Mouse (Mus musculus): ENCODE results near the gene Gm6526. TPM values are rescaled to one million over a fixed set of nuclear protein-coding genes. Genes with fewer than 3 reads are reported as not detected.
"Not testable (repeated sequence)": the region's sequence is repeated elsewhere in the genome, so short reads cannot be mapped to it uniquely, and the experiment has no call there.

Gm6526 gene
- not detected for total RNA-seq (2021)
- long read RNA-seq, result 0 reads

DNA sequence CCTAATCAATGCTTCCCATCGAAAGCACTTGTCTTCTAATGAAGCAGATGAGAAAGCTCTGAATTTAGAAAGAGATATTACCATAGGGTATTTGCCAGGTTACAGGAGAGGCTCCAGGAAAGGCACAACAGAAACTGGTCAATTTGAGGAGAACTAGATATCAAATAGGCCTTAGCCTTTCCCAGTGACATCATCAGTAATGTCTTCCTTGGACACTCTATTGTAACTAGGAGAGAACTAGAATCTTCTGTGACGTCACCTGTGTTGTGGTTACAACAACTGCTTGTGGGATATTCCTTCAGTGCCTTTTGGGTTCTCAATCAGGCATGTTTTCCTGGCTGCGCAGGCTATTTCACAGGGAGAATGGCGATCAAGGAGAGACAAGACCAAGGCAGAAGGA is at the start of gene Gm6526:
Gm6526 (plus strand) TSS at position 301 of the 400 bp plus-strand sequence.
- DNase-seq (ENCODE audit: low spot score in 2 of 2), result not testable (repeated sequence)

DNA sequence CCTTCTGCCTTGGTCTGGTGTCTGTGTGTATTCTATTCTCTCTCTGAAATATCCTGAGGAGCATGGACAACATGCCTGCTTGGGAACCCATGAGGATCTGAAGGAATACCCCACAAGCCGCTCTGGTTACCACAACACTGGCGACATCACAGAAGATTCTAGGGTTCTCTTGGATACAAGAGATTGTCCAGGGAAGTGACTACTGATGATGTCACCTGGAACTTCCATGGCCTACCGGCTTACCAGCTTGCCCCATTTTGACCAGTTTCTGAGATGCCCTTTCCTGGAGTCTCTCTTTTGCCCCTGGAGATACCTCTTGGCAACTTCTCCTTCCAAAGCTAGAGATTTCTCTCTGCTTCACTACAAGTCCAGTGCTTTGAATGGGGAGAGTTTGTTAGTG is 20.3 kb upstream of the Gm6526 start, which contains the start of gene Gm16506:
Gm16506 (minus strand) TSS at position 101 of the 400 bp plus-strand sequence.
- not testable (repeated sequence) for DNase-seq (ENCODE audit: low spot score in 2 of 2)

DNA sequence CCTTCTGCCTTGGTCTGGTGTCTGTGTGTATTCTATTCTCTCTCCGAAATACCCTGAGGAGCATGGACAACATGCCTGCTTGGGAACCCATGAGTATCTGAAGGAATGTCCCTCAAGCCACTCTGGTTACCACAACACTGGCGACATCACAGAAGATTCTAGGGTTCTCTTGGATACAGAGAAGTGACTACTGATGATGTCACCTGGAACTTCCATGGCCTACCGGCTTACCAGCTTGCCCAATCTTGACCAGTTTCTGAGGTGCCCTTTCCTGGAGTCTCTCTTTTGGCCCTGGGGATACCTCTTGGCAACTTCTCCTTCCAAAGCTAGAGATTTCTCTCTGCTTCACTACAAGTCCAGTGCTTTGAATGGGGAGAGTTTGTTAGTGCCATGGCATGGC is 37.0 kb downstream of the Gm6526 start, which contains the start of gene Gm8180:
Gm8180 (minus strand) TSS at position 101 of the 400 bp plus-strand sequence.
- DNase-seq (ENCODE audit: low spot score in 2 of 2), result not testable (repeated sequence)

DNA sequence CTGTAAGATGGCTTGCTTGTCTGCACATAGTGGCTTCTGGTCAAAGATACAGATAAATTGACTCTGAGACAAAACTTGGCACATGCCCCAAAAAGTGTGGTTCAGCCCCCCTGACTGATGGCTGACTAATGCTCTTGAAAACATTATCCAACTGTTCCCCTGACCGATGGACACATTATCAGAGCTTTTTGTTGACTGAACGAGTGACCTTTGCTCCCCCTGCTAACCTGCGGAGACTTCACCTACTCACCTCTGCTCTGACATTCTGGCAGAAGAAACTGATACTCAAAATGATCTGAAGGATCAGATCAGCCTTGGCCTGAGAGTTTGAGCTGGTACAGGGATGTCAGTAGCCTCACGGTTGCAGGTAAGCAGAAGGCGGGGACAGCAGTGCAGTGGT is 46.1 kb downstream of the Gm6526 start:
- not testable (repeated sequence) for DNase-seq (ENCODE audit: low spot score in 2 of 2)

DNA sequence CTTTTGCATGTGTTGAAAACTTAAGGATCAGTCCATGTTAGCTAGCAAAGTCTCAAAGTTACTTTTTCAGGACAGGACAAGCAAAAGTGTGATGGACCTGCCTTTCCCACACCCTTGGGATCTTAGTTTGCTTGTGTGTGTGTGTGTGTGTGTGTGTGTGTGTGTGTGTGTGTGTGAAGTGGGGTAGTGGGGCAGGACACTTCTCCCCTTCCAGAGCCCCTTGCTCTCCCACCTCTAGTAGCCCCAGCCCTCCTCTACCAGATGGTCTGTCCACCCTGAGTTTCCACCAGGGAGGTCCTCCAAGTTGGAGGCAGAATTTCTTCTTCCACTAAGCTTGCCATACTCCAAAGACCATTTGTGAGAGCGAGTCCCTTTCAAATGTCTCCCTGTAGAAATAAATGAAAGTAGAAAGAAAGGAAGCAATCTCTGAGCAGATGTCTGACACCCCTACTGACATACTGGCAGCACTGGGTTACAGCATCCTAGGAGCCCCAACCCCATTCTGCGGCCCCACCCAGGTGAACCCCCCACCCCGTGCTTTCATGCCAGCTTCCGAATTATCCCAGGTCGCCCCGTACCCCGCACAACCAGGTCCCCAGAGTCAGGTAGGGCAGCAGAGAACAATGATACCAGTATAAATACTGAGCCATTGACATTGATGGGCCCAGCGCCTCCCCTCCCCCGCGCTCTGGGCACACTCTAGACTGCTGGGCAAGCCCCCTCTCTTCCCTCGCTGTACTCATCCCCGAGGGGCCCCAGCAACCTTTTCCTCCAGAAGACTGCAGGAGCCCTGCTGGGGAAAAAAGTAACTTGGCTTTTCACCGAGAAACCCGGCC is 48.6 kb downstream of the Gm6526 start:
- DNase-seq (ENCODE audit: low spot score in 2 of 2), result no peak

DNA sequence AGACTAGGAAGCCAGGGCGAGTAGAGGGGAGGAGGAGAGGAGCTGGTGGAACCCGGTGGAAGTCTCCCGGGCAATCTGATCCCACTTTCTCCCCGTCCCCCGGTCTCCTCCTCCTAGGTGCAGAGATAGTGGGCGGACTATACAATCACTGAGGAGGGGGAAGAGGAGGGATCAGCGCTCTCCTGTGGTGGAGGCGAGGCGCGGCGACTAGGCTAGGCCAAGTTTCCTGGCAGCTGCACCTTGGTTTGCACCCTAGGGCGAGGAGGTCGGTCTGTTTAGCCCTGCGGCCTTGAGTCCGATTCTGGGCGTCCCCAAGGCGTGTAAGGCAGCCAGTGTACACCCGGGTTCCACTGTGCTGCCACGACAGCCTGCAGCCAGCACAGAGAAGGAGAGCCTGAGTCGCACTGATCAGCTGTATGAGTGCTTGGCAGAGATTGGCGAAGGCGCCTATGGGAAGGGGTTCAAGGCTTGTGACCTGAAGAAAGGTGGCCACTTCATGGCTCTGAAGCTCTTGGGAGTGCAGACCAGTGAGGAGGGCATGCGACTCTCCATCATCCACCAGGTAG is 49.3 kb downstream of the Gm6526 start:
- DNase-seq (ENCODE audit: low spot score in 2 of 2), result not testable (repeated sequence)

DNA sequence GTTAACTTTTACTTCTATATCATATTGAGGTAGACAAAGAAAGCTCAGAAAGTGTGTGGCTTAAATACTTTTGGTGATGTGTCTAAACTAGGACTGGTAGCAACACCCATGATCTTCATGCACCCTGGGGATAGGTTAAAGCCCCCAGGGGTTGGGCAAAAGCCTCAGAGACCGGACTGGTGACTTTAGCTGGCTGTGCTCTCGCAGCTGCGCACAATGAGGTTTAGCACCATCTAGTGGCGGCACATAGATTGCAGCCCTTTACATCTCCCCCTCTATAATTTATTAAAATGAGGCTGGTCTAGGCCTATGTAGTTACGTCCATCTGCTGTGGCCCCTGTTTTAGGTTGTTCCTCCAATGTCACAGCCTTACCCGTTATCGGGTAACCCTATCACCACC is 56.8 kb downstream of the Gm6526 start:
- not testable (repeated sequence) for DNase-seq (ENCODE audit: low spot score in 2 of 2)

Other genes with a start within 250 kb of the Gm6526 start
- not detected for gene Gm5799, start 204.3 kb upstream of the Gm6526 start, total RNA-seq (2021)
- not detected for gene Gm17654, start 168.7 kb upstream of the Gm6526 start, total RNA-seq (2021)
- not detected for gene Gm10375, start 139.9 kb upstream of the Gm6526 start, total RNA-seq (2021)
- not detected for gene Gm8165, start 70.7 kb upstream of the Gm6526 start, total RNA-seq (2021)
- gene Gm7324, start 50.0 kb upstream of the Gm6526 start, total RNA-seq (2021), result 1 to 10 TPM; 1.6 to 2.2 TPM
- gene Gm16506, start 20.4 kb upstream of the Gm6526 start, total RNA-seq (2021), result not detected
- gene Gm8180, start 36.9 kb downstream of the Gm6526 start, total RNA-seq (2021), result not detected
- gene Ear1, start 127.7 kb downstream of the Gm6526 start, total RNA-seq (2021), result not detected
- not detected for gene Ear10, start 175.7 kb downstream of the Gm6526 start, total RNA-seq (2021)
- gene Gm8113, start 177.5 kb downstream of the Gm6526 start, total RNA-seq (2021), result under 1 TPM; 0.18 to 0.48 TPM
- not detected for gene Ang5, start 209.2 kb downstream of the Gm6526 start, total RNA-seq (2021)

Measured in layer of hippocampus, postnatal 10 days (tissue).